Mouse (Mus musculus): ENCODE measurements around the gene Apol7a.
A peak's percentile ranks its signal among the peaks of the same experiment; 100 is the strongest.

Apol7a gene

GRCm38 (mm10) chr15:77344127-77345125 lies 54.5 kb downstream of the Apol7a start:
- no peaks in the 10 kb centered on the region for H3K27me3 ChIP-seq (ENCODE audit: control insufficient read depth, insufficient read depth, low read length, poor library complexity, severe bottlenecking)
- H3K36me3 ChIP-seq (ENCODE audit: control insufficient read depth, insufficient read depth, low read length, poor library complexity, severe bottlenecking): no peaks in the 10 kb centered on the region
- DNase-seq (ENCODE audit: low read depth, low spot score): no peak

DNA sequence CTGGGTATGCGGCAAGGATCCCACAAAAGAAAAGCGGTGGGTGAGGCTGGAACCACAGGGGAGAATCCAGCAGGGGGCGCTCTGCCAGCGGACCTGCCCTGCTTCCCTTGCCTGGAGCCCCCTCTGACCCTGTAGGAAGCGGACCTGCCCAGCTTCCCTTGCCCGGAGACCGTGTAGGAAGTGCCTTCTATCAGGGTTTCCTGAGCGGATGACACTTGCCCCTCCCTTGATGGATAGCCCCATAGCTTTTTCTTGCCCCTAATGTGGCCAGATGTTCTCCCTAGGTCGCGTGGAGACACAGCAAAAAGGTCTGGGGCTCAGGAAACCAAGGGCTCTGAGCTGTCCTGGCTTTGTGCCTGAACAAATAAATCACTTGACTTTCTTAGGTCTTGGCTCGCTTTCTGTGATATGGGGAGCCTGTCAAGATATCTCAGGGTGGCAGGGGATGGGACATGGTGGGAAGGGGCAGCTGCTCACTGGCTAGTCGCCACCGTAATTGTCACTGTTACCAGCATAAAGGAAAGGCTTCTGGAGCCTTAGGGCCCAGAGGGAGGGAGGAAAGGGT lies 55.3 kb downstream of the Apol7a start:
- Histone ChIP-seq H3K36me3 (ENCODE audit: control insufficient read depth, insufficient read depth, low read length, poor library complexity, severe bottlenecking) (no peaks in the 10 kb centered on the region), H3K27me3 (ENCODE audit: control insufficient read depth, insufficient read depth, low read length, poor library complexity, severe bottlenecking) (no peaks in the 10 kb centered on the region)
- peak; percentile 5 for DNase-seq (ENCODE audit: low read depth, low spot score)

GRCm38 (mm10) chr15:77342962-77343526 lies 55.9 kb downstream of the Apol7a start:
- no peak for DNase-seq (ENCODE audit: low read depth, low spot score)
- no peaks in the 10 kb centered on the region for H3K27me3 ChIP-seq (ENCODE audit: control insufficient read depth, insufficient read depth, low read length, poor library complexity, severe bottlenecking)
- no peaks in the 10 kb centered on the region for H3K36me3 ChIP-seq (ENCODE audit: control insufficient read depth, insufficient read depth, low read length, poor library complexity, severe bottlenecking)

DNA sequence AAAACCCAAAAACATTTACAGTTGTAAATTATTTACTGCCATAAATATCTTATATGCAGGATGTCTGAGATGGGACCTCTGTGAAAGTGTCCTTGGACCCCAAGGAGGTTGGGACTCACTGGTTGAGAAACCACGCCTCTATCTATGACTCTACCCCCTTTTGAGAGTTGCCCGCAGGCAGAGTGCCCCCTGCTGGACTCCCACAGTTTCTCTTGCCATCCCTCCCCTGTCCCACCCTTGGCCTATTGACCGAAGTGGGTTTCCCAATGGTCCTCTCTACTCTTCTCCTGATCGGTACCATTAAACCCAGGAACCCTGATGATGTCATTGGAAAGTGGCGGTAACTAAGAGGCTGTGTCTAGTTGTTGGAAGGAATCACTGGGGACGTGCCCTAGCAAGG lies 56.9 kb downstream of the Apol7a start:
- H3K36me3 ChIP-seq (ENCODE audit: control insufficient read depth, insufficient read depth, low read length, poor library complexity, severe bottlenecking): no peaks in the 10 kb centered on the region
- DNase-seq (ENCODE audit: low read depth, low spot score): no peak
- H3K27me3 ChIP-seq (ENCODE audit: control insufficient read depth, insufficient read depth, low read length, poor library complexity, severe bottlenecking): no peaks in the 10 kb centered on the region

- no peak for DNase-seq (ENCODE audit: low read depth, low spot score)
- no peaks in the 10 kb centered on the region for H3K36me3 ChIP-seq (ENCODE audit: control insufficient read depth, insufficient read depth, low read length, poor library complexity, severe bottlenecking)
- no peaks in the 10 kb centered on the region for H3K27me3 ChIP-seq (ENCODE audit: control insufficient read depth, insufficient read depth, low read length, poor library complexity, severe bottlenecking)
Observed at GRCm38 (mm10) chr15:77340581-77340980, 58.3 kb downstream of the Apol7a start.

- H3K27me3 ChIP-seq (ENCODE audit: control insufficient read depth, insufficient read depth, low read length, poor library complexity, severe bottlenecking): no peaks in the 10 kb centered on the region
- DNase-seq (ENCODE audit: low read depth, low spot score): no peak
- H3K36me3 ChIP-seq (ENCODE audit: control insufficient read depth, insufficient read depth, low read length, poor library complexity, severe bottlenecking): no peaks in the 10 kb centered on the region
Observed at GRCm38 (mm10) chr15:77338924-77339429, 59.9 kb downstream of the Apol7a start.

- H3K27me3 ChIP-seq (ENCODE audit: control insufficient read depth, insufficient read depth, low read length, poor library complexity, severe bottlenecking): no peaks in the 10 kb centered on the region
- DNase-seq (ENCODE audit: low read depth, low spot score): no peak
Observed at GRCm38 (mm10) chr15:77338451-77338850, 60.5 kb downstream of the Apol7a start.

More at GRCm38 (mm10) chr15:77338451-77338850, 60.5 kb downstream of the Apol7a start:
- no peaks in the 10 kb centered on the region for H3K36me3 ChIP-seq (ENCODE audit: control insufficient read depth, insufficient read depth, low read length, poor library complexity, severe bottlenecking)

Data from splenic B cell, adult 2 months (primary cell).